Mouse (Mus musculus) heart, embryonic 16.5 days (tissue): ENCODE measurements at regions not wholly inside any gene's neighbourhood (a gene's known extent, or its start where the extent isn't known, plus 50 kb on each side); places are given as distances from the start of the nearest gene placed in this dataset.
"Not testable (repeated sequence)": the region's sequence is repeated elsewhere in the genome, so short reads cannot be mapped to it uniquely, and the experiment has no call there.

ENCODE experiments used
- ATAC-seq: fragments of 200-750 bp; cut with Nextera tagmentation; replicated peaks from 2 replicates; pipeline ENCODE4 v1.8.0; 2017; ENCODE audit warnings: moderate number of reproducible peaks; ENCODE audit not compliant: insufficient read depth, low FRiP score; ENCODE audit errors: extremely low read depth
- H3K27ac ChIP-seq: fragments of 300-500 bp; sonication (generic); 2 replicates; pipeline ENCODE4 v1.5.1; 2014; ENCODE audit warnings: mild to moderate bottlenecking, low read length, control low read depth, moderate library complexity
- H3K27me3 ChIP-seq: fragments of 300-500 bp; sonication (generic); 2 replicates; pipeline ENCODE4 v1.6.1; 2014; ENCODE audit warnings: low read length, mixed read lengths; ENCODE audit not compliant: control insufficient read depth, insufficient read depth
- H3K36me3 ChIP-seq: fragments of 300-500 bp; sonication (generic); 2 replicates; pipeline ENCODE4 v1.6.1; 2014; ENCODE audit not compliant: control insufficient read depth, insufficient read depth
- H3K4me1 ChIP-seq: fragments of 300-500 bp; sonication (generic); 2 replicates; pipeline ENCODE4 v1.6.1; 2014; ENCODE audit warnings: low read length, mixed read lengths; ENCODE audit not compliant: control insufficient read depth, insufficient read depth
- H3K4me2 ChIP-seq: fragments of 300-500 bp; sonication (generic); 2 replicates; pipeline ENCODE4 v1.6.1; 2014; ENCODE audit warnings: low read depth, mild to moderate bottlenecking, control low read depth, low read length
- H3K4me3 ChIP-seq: fragments of 300-500 bp; sonication (generic); 2 replicates; pipeline ENCODE4 v1.5.1; 2014; ENCODE audit warnings: mild to moderate bottlenecking, control low read depth, low read length
- H3K9ac ChIP-seq: fragments of 300-500 bp; sonication (generic); 2 replicates; pipeline ENCODE4 v1.6.1; 2014; ENCODE audit warnings: low read length, control low read depth
- H3K9me3 ChIP-seq: fragments of 300-500 bp; sonication (generic); replicated peaks from 2 replicates; pipeline ENCODE4 v1.6.1; 2016; ENCODE audit warnings: low read length; ENCODE audit not compliant: control insufficient read depth
- WGBS: fragments of 180-500 bp; shearing (Covaris S2); extraction: QIAGEN DNeasy Blood & Tissue Kit; methylation state at CpG from one replicate; pipeline ENCODE4 v1.1.7; 2014; 5-methylcytosine and 5-hydroxymethylcytosine counted together

GRCm38 (mm10) chr8:20016082-20016840 lies 113.1 kb downstream of the Gm31371 start:
- H3K36me3 ChIP-seq, H3K27ac ChIP-seq, H3K9ac ChIP-seq, H3K4me2 ChIP-seq, H3K4me1 ChIP-seq, H3K9me3 ChIP-seq, H3K4me3 ChIP-seq, H3K27me3 ChIP-seq, ATAC-seq: not testable (repeated sequence)
- 85% methylated on average over 13 of the region's 17 CpGs for WGBS

GRCm38 (mm10) chr8:20025521-20025920 lies 122.3 kb downstream of the Gm31371 start:
- not testable (repeated sequence) for H3K27me3 ChIP-seq, H3K4me1 ChIP-seq, H3K4me3 ChIP-seq, H3K9ac ChIP-seq, ATAC-seq, H3K36me3 ChIP-seq, H3K27ac ChIP-seq, H3K9me3 ChIP-seq, H3K4me2 ChIP-seq
- no CpG with 5 or more reads among the region's 2 CpGs for WGBS

GRCm38 (mm10) chr8:20027956-20028355 lies 124.8 kb downstream of the Gm31371 start:
- H3K4me3 ChIP-seq, H3K4me2 ChIP-seq: not testable (repeated sequence)
- WGBS: 55% methylated on average over 1 of the region's 2 CpGs

GRCm38 (mm10) chr8:20030131-20030530 lies 126.9 kb downstream of the Gm31371 start:
- not testable (repeated sequence) for H3K27me3 ChIP-seq, H3K36me3 ChIP-seq, H3K4me2 ChIP-seq, H3K4me1 ChIP-seq, H3K4me3 ChIP-seq, H3K9ac ChIP-seq, ATAC-seq, H3K9me3 ChIP-seq, H3K27ac ChIP-seq
- 76% methylated on average over 2 of the region's 2 CpGs for WGBS

More at GRCm38 (mm10) chr8:20027956-20028355, 124.8 kb downstream of the Gm31371 start:
- not testable (repeated sequence) for H3K36me3 ChIP-seq, ATAC-seq, H3K27me3 ChIP-seq, H3K27ac ChIP-seq, H3K4me1 ChIP-seq, H3K9ac ChIP-seq, H3K9me3 ChIP-seq

GRCm38 (mm10) chr8:20057626-20058025 lies 154.4 kb downstream of the Gm31371 start:
- H3K27me3 ChIP-seq: not testable (repeated sequence)
- WGBS: 61% methylated on average over 2 of the region's 3 CpGs

DNA sequence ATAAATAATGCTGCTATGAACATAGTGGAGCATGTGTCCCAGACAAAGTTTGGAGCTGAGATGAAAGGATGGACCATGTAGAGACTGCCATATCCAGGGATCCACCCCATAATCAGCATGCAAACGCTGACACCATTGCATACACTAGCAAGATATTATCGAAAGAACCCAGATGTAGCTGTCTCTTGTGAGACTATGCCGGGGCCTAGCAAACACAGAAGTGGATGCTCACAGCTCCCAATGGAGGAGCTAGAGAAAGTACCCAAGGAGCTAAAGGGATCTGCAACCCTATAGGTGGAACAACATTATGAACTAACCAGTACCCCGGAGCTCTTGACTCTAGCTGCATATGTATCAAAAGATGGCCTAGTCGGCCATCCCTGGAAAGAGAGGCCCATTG lies 194.9 kb downstream of the Gm31371 start:
- not testable (repeated sequence) for H3K36me3 ChIP-seq, H3K4me1 ChIP-seq, H3K27ac ChIP-seq, H3K4me3 ChIP-seq, H3K9me3 ChIP-seq, H3K4me2 ChIP-seq, ATAC-seq, H3K27me3 ChIP-seq, H3K9ac ChIP-seq
- WGBS: 77% methylated on average over 4 of the region's 5 CpGs

More at GRCm38 (mm10) chr8:20057626-20058025, 154.4 kb downstream of the Gm31371 start:
- ATAC-seq, H3K36me3 ChIP-seq, H3K9ac ChIP-seq, H3K27ac ChIP-seq, H3K4me2 ChIP-seq, H3K9me3 ChIP-seq, H3K4me1 ChIP-seq, H3K4me3 ChIP-seq: not testable (repeated sequence)

DNA sequence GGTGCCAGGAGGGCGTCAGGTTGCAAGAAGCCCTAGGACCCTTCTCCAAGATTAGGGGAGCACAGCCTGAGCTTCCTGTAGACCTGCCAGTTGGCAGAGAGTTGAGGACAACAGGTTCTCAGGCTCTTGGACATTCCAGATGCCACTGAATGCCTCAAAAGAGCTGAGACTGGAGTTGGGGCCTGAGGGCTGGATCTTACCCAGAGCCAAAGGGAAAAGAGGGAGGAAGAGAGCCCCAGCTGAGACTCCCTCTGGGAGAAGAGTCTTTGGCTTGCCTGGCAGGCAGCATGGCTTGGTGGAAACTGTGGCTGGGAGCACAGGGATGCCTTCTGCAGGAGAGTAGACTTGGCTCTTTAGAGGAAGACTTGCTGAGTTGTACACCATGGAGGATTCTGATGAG lies 197.0 kb downstream of the Gm31371 start:
- no CpG with 5 or more reads among the region's 1 CpGs for WGBS
- not testable (repeated sequence) for ATAC-seq, H3K4me3 ChIP-seq, H3K4me1 ChIP-seq, H3K4me2 ChIP-seq, H3K9ac ChIP-seq, H3K27ac ChIP-seq, H3K9me3 ChIP-seq, H3K36me3 ChIP-seq, H3K27me3 ChIP-seq

DNA sequence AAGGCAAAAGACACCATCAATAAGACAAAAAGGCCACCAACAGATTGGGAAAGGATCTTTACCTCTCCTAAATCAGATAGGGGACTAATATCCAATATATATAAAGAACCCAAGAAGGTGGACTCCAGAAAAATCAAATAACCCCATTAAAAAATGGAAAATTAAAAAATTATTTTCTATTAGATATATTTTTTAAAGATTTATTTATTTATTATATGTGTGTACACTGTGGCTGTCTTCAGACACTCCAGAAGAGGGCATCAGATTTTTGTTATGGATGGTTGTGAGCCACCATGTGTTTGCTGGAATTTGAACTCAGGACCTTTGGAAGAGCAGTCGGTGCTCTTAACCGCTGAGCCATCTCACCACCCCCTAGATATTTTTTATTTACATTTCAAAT lies 199.2 kb downstream of the Gm31371 start:
- not testable (repeated sequence) for H3K4me2 ChIP-seq, H3K27me3 ChIP-seq, ATAC-seq, H3K27ac ChIP-seq, H3K9me3 ChIP-seq, H3K36me3 ChIP-seq, H3K4me3 ChIP-seq, H3K9ac ChIP-seq, H3K4me1 ChIP-seq
- WGBS: no CpG with 5 or more reads among the region's 2 CpGs

DNA sequence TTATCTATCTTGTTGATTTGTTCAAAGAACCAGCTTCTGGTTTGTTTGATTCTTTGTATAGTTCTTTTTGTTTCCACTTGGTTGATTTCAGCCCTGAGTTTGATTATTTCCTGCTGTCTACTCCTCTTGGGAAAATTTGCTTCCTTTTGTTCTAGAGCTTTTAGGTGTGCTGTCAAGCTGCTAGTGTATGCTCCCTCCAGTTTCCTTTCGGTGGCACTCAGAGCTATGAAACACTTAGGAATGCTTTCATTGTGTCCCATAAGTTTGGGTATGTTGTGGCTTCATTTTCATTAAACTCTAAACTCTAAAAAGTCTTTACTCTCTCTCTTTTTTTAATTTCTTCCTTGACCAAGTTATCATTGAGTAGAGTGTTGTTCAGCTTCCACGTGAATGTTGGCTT lies 204.0 kb downstream of the Gm31371 start:
- not testable (repeated sequence) for H3K27me3 ChIP-seq, H3K4me1 ChIP-seq, ATAC-seq, H3K4me3 ChIP-seq, H3K4me2 ChIP-seq, H3K27ac ChIP-seq, H3K9ac ChIP-seq, H3K9me3 ChIP-seq, H3K36me3 ChIP-seq
- WGBS: 71% methylated on average over 1 of the region's 2 CpGs
